Mouse (Mus musculus) cortical plate, adult 2 months (tissue): Measurements from ENCODE around the gene Atf6b.

ENCODE experiments used
- CTCF ChIP-seq: fragments of 200-500 bp; IDR thresholded peaks from 2 replicates; pipeline ENCODE4 v1.5.1; 2011; ENCODE audit warnings: mild to moderate bottlenecking, control low read depth, low read length; ENCODE audit not compliant: insufficient read depth; ENCODE audit errors: extremely low read depth
- POLR2A ChIP-seq: fragments of 200-500 bp; IDR thresholded peaks from 2 replicates; pipeline ENCODE4 v1.6.1; 2011; ENCODE audit warnings: mild to moderate bottlenecking, low read length, control low read depth; ENCODE audit not compliant: insufficient read depth; ENCODE audit errors: extremely low read depth

DNA sequence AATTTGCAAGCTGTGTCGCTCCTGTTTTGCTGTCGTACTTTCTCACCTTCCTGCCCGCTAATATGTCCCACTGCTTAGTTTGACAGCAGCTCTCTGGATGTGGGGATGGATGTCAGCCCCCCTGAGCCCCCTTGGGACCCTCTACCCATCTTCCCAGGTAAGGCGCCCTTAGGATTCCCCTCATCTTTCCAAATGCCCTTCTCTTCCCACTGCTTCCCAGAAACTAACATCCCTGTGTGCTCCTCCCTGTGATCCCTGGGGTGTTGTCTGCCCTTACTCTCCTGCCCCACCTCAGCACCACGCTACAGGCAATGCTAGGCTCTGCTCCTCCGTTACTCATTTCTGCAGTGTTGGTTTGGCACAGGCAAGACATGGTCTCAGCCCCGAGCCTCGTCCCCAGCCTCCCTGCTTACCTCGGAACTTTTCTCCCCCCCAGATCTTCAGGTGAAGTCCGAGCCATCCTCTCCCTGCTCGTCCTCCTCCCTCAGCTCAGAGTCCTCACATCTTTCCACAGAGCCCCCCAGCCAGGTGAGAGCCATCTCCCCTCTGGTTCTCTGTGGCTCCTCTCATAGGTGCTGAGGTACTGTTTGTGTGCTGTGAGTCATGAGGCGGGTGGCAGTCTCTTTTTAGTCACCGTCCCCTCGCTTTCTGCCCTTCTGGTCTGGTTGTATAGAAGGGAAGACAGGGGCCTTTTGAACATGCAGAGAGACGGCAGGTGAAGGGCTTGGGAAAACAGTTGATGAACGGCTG is 1.4 kb downstream of the Atf6b start:
- no peak for TF ChIP-seq POLR2A
- no peak for TF ChIP-seq CTCF
